Mouse (Mus musculus) heart, postnatal 0 days (tissue): Measurements from ENCODE around the gene Baiap2l2.

ENCODE experiments used
- CTCF ChIP-seq: IDR thresholded peaks from 2 replicates; pipeline ENCODE4 v1.5.1; 2016; ENCODE audit warnings: antibody characterized with exemption, control low read depth, low read depth
- EP300 ChIP-seq: IDR thresholded peaks from 2 replicates; pipeline ENCODE4 v1.6.1; 2016; ENCODE audit warnings: antibody characterized with exemption, low read depth

GRCm38 (mm10) chr15:79289441-79289840 lies 4.1 kb upstream of the Baiap2l2 start:
- TF ChIP-seq EP300 (no peak), CTCF (no peak)
